8 mouse cellular contexts compared by ENCODE assay signal in the genomic region with DNA sequence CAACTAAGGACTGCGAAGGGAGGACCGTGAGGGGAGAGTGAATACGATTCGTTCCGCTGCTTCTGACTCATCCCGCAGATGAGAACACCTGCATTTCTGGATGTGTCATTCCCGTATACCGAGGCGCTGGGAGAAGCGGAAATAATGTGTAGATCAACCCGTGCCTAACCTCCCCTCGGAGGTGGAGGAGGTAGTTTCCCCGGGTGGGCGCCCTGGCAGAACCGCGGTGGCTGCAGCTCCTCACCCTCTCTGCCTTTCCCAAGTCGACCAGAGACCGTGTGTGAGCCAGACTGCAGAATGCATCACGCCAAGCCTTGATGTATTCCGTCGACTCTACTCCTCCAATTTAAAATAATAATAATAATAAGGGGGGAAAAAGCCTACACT. TPM values are rescaled to one million over a fixed set of nuclear protein-coding genes. Genes with fewer than 3 reads are reported as not detected.
DNase-seq lines count a peak whose midpoint lies in the region; ATAC-seq lines count a peak whose summit lies in the region.

No protein-coding gene starts in this region.

- peaks cover 41% of the 10 kb centered on the region for H3K4me1 ChIP-seq in embryonic facial prominence, embryonic 15.5 days
- H3K4me1 ChIP-seq in hindbrain, embryonic 13.5 days (replicated peaks): peaks cover 26% of the 10 kb centered on the region
- H3K4me1 ChIP-seq in midbrain, embryonic 13.5 days (replicated peaks): peaks cover 24% of the 10 kb centered on the region

- no peaks in the 10 kb centered on the region for H3K9me3 ChIP-seq in embryonic facial prominence, embryonic 15.5 days (replicated peaks)
- no peaks in the 10 kb centered on the region for H3K9me3 ChIP-seq in hindbrain, embryonic 13.5 days
- no peaks in the 10 kb centered on the region for H3K9me3 ChIP-seq in midbrain, embryonic 13.5 days

- 0% methylated on average over 21 of the region's 21 CpGs for WGBS in embryonic facial prominence, embryonic 15.5 days
- under 1% methylated on average over 21 of the region's 21 CpGs for WGBS in hindbrain, embryonic 13.5 days
- WGBS in midbrain, embryonic 13.5 days: under 1% methylated on average over 21 of the region's 21 CpGs

- peak overlapping the region; percentile 48; the same call in 1 of the 2 replicates for H3K27ac ChIP-seq in embryonic facial prominence, embryonic 15.5 days (replicated peaks)
- H3K27ac ChIP-seq in hindbrain, embryonic 13.5 days: peak overlapping the region; percentile 86
- peak overlapping the region; percentile 87 for H3K27ac ChIP-seq in midbrain, embryonic 13.5 days

- H3K4me3 ChIP-seq in embryonic facial prominence, embryonic 15.5 days (replicated peaks): peak overlapping the region; percentile 63
- peak overlapping the region; percentile 65 for H3K4me3 ChIP-seq in hindbrain, embryonic 13.5 days
- peak overlapping the region; percentile 70 for H3K4me3 ChIP-seq in midbrain, embryonic 13.5 days (replicated peaks)

- peak; percentile 22 for DNase-seq in urinary bladder, adult 2 months (ENCODE audit: low spot score)
- no peak for DNase-seq in urinary bladder, postnatal 4 days (ENCODE audit: low spot score in 2 of 2)
- DNase-seq in left cerebral cortex, adult 8-10 months (ENCODE audit: low spot score in 2 of 2): peak; percentile 35 to 44
- peak; percentile 3 for DNase-seq in urinary bladder, postnatal 25 days (ENCODE audit: low spot score)

- H3K27me3 ChIP-seq in embryonic facial prominence, embryonic 15.5 days: peaks cover 30% of the 10 kb centered on the region
- peaks cover 22% of the 10 kb centered on the region for H3K27me3 ChIP-seq in hindbrain, embryonic 13.5 days
- H3K27me3 ChIP-seq in midbrain, embryonic 13.5 days: peaks cover 17% of the 10 kb centered on the region

- H3K36me3 ChIP-seq in embryonic facial prominence, embryonic 15.5 days: no peaks in the 10 kb centered on the region
- H3K36me3 ChIP-seq in hindbrain, embryonic 13.5 days: no peaks in the 10 kb centered on the region
- no peaks in the 10 kb centered on the region for H3K36me3 ChIP-seq in midbrain, embryonic 13.5 days

- ATAC-seq in embryonic facial prominence, embryonic 15.5 days (ENCODE audit: insufficient number of reproducible peaks, low FRiP score, low TSS enrichment, low read depth): no peak
- no peak for ATAC-seq in hindbrain, embryonic 13.5 days (ENCODE audit: low FRiP score)
- 0 out of 2 replicates have a peak, but pooled peaks have one; percentile 1 for ATAC-seq in midbrain, embryonic 13.5 days
- ATAC-seq in activated CD4-positive, CD25-positive, alpha-beta regulatory T cell, adult 4 months: no peak

- peak overlapping the region; percentile 80 for H3K4me2 ChIP-seq in embryonic facial prominence, embryonic 15.5 days (replicated peaks)
- peak overlapping the region; percentile 94 for H3K4me2 ChIP-seq in hindbrain, embryonic 13.5 days
- H3K4me2 ChIP-seq in midbrain, embryonic 13.5 days (replicated peaks): peak overlapping the region; percentile 94

- no peak overlapping the region; the same call in 1 of the 2 replicates for H3K9ac ChIP-seq in embryonic facial prominence, embryonic 15.5 days
- H3K9ac ChIP-seq in hindbrain, embryonic 13.5 days: peak overlapping the region; percentile 79
- H3K9ac ChIP-seq in midbrain, embryonic 13.5 days (replicated peaks): peak overlapping the region; percentile 76

RNA-seq across cellular contexts. Expression of gene Pcdh17, which starts 0.9 kb away (rescaled TPM):
- 1.0 and 1.5 TPM in 2 replicates for polyA plus RNA-seq in urinary bladder, adult 2 months (2012; rRNA removed)
- polyA plus RNA-seq in embryonic facial prominence, embryonic 15.5 days (2015; fragmentation: Nextera tagmentation; extraction: Ambion mirVana): 6.8 TPM in 2 replicates
- polyA plus RNA-seq in hindbrain, embryonic 13.5 days (2015; fragmentation: Nextera tagmentation; extraction: Ambion mirVana): 18.8 and 19.2 TPM in 2 replicates
- 10 to 100 TPM; 30.6 to 37.8 (median 32.7) TPM for total RNA-seq in left cerebral cortex, adult 8-10 months (2022)
- polyA plus RNA-seq in midbrain, embryonic 13.5 days (2015; fragmentation: Nextera tagmentation; extraction: Ambion mirVana): 15.3 and 17.6 TPM in 2 replicates
- under 1 TPM; 0.04 to 0.36 TPM for polyA plus RNA-seq in activated CD4-positive, CD25-positive, alpha-beta regulatory T cell, adult 4 months (2017; shearing (Covaris generic))

Comparison
In these comparisons a context has a peak if more than half of its experiments do, and no peak if none do; other contexts are left out.
1. DNase-seq: peak in urinary bladder, adult 2 months (single experiment), left cerebral cortex, adult 8-10 months (2 of 2) and urinary bladder, postnatal 25 days (single experiment); none in urinary bladder, postnatal 4 days (0 of 2).
2. Peak in every context shown above with its lines, with median percentiles within 50 percentile points of each other: H3K27ac ChIP-seq, H3K4me2 ChIP-seq and H3K4me3 ChIP-seq.